Mouse (Mus musculus) frontal cortex, adult 2 months (tissue): ENCODE results near the gene Nmbr. TPM values are rescaled to one million over a fixed set of nuclear protein-coding genes. Genes with fewer than 3 reads are reported as not detected.

ENCODE experiments used
- DNase-seq, 2 experiments: peaks; one replicate each; pipeline ENCODE4 v3.0.0; 2022; ENCODE audit warnings: low spot score in 1 of 2; ENCODE audit errors: extremely low spot score in 1 of 2
- polyA plus RNA-seq: library from polyadenylated mRNA; depleted of rRNA; stranded (reverse); fragments of >200 nt; gene quantifications from 2 replicates; pipeline ENCODE4 v1.2.3, GENCODE M21; 2012; rRNA removed

Gene Nmbr
- polyA plus RNA-seq: 4.2 and 16.4 TPM in 2 replicates

DNA sequence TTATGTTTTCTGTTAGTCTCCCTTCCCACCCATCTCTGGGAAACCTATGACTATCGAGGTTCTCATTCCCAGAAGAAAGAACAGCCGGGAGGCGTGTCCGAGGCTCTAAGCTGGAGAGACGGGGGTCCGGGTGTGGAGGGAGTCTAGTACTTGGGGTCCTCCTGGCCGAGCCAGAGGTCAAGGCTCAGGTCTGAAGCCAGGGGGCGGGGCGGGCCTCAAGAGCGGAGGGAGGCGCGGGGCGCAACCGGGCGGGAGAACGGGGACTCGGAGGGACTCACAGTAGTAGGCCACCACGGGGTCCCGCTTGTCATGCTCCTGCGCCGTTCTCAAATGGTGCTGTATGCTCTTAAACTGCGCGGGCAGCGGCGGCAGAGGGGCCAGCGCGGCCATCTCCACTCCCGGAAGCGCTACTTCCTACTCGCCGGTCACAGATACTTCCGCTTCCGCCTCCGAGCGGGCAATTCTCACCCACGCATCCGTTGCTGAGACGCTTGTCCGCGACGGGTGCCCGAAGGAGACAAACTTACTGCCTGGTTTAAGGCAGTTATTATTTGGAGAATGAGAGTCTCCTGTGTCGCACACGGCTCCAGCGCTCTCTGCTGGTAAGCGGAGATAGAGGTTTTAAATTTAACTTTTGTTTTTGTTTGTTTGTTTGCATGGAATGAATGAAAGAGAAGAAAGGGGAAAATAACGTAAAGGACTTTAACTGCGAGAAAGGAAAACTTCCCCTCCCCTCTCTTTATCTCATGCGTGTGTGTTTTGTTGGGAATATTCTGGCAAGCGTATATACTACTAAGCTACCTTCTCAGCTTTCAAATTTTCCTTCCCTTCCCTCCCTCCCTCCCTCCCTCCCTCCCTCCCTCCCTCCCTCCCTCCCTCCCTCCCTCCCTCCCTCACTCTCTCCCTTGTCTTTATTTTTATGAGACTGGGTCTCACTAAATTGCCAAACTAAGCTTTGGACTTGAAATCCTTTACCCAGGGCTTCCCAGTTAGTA lies at the start of gene Nmbr, which contains the start of gene Vta1:
Gene Nmbr, plus strand, starts transcription at position 520 of the 995 bp plus-strand sequence.
Gene Vta1, minus strand, starts transcription at position 489 of the 995 bp plus-strand sequence.
- peak; percentile 99 to 100 for DNase-seq

GRCm38 (mm10) chr10:14660875-14661274 lies 44.5 kb upstream of the Nmbr start:
- no peak for DNase-seq

GRCm38 (mm10) chr10:14666147-14666546 lies 39.2 kb upstream of the Nmbr start:
- DNase-seq: no peak

DNA sequence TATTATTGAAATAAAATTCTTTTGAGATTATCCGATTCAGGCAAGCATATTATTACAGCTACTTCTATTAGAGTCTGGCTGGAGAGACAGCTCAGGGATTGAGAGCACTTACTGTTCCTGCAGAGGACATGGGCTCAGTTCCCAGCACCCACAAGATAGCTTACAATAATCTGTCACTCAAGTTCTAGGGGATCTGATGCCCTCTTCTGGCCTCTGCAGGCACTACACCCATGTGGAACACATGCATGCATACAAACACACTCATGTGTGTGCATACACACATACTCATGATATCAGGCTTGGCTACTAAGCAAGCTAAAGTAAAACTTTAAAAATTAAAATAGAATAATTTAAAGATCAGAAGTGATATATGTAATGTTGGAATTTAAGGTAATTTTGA lies 19.7 kb upstream of the Nmbr start:
- DNase-seq: no peak

DNA sequence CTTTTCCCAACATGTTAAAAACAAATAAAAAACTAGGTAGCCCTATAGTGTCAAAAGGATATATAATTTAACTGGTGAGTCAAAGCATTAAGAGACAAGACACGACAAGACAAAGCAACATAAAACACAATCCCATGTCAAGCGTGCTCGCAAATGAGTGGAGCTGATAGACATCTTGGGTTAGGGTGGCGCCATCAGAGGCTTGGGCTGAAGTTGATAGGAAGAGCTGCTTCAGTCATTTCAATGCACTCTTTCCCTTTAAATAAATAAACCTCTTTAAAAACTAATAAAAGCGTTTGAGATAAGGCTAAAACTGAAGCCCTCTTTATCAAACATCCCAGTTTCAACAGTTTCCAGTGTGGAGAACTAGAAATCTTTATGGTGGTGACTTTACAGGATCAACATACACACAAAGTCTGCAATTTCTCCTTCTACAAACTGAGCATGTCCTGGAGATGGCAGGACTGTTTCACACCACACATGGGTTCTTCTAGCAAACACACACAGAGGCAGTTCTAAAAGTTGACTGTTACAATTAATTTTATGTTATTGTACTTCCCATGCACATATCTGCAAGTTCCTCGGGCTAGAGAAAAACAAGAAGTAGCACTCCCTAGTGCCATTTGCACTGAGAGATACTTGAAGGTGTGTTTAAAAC lies 16.5 kb upstream of the Nmbr start:
- DNase-seq: no peak

GRCm38 (mm10) chr10:14690349-14690748 lies 15.0 kb upstream of the Nmbr start:
- DNase-seq: no peak

- no peak for DNase-seq
These were observed 2.2 kb upstream of the Nmbr start for GRCm38 (mm10) chr10:14703239-14703638.

- no peak for DNase-seq
These were observed 1.5 kb upstream of the Nmbr start for GRCm38 (mm10) chr10:14703830-14704420.

DNA sequence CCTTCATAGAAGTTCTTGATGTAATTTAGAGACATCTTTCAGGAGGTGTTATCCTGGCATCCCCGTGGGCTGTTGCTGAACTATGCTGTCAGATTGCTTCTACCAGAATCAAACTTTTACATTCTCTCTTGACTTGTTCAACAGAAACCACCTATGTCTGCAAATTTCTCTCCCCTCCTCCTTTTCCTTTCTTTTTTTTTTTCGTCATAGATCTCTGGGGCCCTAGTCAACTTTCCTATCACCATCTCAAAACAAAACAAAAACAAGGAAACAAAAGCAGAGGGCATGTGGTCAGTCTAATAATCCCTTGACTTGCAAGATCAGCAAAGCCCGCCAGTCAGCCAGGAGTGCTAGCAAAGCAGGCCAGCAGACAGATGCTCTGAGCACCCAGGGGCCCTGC lies 12.7 kb downstream of the Nmbr start, which contains the start of gene Gje1:
Gene Gje1, minus strand, starts transcription at position 101 of the 400 bp plus-strand sequence.
- no peak for DNase-seq

- peak; percentile 33 to 63 for DNase-seq
These were observed 20.3 kb downstream of the Nmbr start for GRCm38 (mm10) chr10:14725671-14726070.

GRCm38 (mm10) chr10:14734285-14734684 lies 28.9 kb downstream of the Nmbr start:
- peak; percentile 15 to 88 for DNase-seq

- DNase-seq: no peak
These were observed 54.5 kb downstream of the Nmbr start for GRCm38 (mm10) chr10:14759665-14760558.

DNA sequence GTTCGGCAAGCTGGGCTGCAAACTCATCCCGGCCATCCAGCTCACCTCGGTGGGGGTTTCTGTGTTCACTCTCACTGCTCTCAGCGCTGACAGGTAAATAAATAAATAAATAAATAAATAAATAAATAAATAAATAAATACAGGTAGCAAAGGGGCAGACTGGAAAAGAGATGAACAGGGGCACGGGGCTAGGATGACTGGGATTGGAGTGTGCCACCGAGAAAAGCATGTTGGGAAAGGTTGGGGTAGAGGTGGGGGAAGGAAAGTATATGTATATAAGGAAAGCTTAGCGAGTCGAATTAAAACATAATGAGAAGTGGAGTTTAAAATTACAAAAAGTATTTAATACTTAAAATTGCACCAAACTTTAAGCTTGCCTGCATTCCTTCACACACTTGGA lies 55.2 kb downstream of the Nmbr start:
- no peak for DNase-seq

GRCm38 (mm10) chr10:14770227-14770910 lies 65.0 kb downstream of the Nmbr start:
- no peak for DNase-seq

DNA sequence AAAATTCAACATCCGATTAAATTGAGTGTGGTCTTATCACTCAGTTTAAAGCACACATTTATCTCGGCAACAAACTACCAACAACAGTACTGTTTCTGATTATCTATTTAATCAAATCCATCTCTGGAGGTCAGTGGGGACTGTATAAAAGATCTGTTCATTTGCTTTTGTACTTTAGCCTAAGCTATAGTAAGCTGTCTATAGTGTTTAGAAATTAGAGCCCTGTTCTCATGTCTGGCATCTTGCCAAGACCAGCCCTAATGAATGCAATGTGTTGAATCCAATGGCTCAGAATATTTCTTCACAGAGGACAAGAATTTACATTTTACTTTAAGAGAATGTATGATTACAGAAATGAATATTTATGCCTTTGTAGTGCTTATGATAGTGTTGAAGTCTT lies 69.1 kb downstream of the Nmbr start:
- no peak for DNase-seq

DNA sequence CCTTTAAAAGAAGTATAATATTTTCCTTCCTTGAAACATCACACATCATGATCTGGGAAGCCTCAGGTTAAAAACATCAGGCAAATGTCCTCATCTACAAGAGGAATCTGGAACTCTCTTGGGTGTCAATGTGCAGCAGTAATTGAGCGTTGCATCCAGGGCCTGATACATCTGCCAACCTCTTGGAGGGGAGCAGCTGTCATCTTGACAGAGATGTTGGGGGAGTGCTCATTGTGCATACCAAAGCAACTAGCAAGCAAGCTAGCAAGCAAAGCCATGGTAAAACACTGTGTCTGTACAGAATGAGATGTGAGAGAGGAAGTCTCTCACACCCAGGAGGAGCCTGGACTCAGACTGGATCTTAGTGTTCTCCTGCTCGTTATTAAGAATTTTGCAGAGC lies 84.6 kb downstream of the Nmbr start:
- no peak for DNase-seq

DNA sequence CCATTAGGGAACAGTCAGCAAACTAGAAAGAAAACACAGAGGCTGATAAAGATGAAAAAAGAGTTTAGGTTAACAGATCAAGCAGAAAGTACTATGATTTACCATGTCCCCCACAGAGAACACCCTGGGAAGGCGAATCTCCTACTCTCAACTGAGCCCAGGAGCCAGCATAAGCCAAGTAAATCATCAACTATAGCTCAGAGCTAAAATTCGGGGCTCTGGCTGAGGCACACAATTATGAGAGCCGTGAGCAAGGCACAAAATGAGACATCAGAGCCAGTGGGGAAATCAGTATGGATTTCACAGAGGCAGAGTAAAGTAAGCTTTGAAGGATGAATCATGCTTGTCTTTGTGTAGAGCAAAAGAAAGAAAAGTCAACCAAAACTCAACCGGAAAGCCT lies 111.6 kb downstream of the Nmbr start:
- no peak for DNase-seq
